Mouse (Mus musculus) intestine, embryonic 15.5 days (tissue): ENCODE results near the gene Eif4a3. TPM values are rescaled to one million over a fixed set of nuclear protein-coding genes. Genes with fewer than 3 reads are reported as not detected.
"Not testable (repeated sequence)": the region's sequence is repeated elsewhere in the genome, so short reads cannot be mapped to it uniquely, and the experiment has no call there.

Source experiments
- ATAC-seq: fragments of 200-750 bp; cut with Nextera tagmentation; 2 replicates; pipeline ENCODE4 v1.8.0; 2017; ENCODE audit warnings: moderate TSS enrichment, moderate library complexity
- H3K27ac ChIP-seq: fragments of 300-500 bp; sonication (generic); 2 replicates; pipeline ENCODE4 v1.5.1; 2015; ENCODE audit warnings: mild to moderate bottlenecking, inconsistent platforms
- H3K27me3 ChIP-seq: fragments of 300-500 bp; sonication (generic); replicated peaks from 2 replicates; pipeline ENCODE4 v1.6.1; 2015; ENCODE audit warnings: inconsistent platforms
- H3K36me3 ChIP-seq: fragments of 300-500 bp; sonication (generic); 2 replicates; pipeline ENCODE4 v1.6.1; 2015; ENCODE audit warnings: inconsistent platforms
- H3K4me1 ChIP-seq: fragments of 300-500 bp; sonication (generic); replicated peaks from 2 replicates; pipeline ENCODE4 v1.6.1; 2015; ENCODE audit warnings: inconsistent platforms
- H3K4me2 ChIP-seq: fragments of 300-500 bp; sonication (generic); replicated peaks from 2 replicates; pipeline ENCODE4 v1.6.1; 2015; ENCODE audit warnings: mild to moderate bottlenecking, inconsistent platforms
- H3K4me3 ChIP-seq: fragments of 300-500 bp; sonication (generic); replicated peaks from 2 replicates; pipeline ENCODE4 v1.5.1; 2015; ENCODE audit warnings: inconsistent platforms
- H3K9ac ChIP-seq: fragments of 300-500 bp; sonication (generic); 2 replicates; pipeline ENCODE4 v1.6.1; 2015; ENCODE audit warnings: inconsistent platforms
- H3K9me3 ChIP-seq: fragments of 300-500 bp; sonication (generic); 2 replicates; pipeline ENCODE4 v1.6.1; 2016; ENCODE audit warnings: inconsistent platforms
- WGBS: fragments of 180-500 bp; shearing (Covaris S2); methylation state at CpG from one replicate; pipeline ENCODE4 v1.1.7; 2015; 5-methylcytosine and 5-hydroxymethylcytosine counted together
- polyA plus RNA-seq: library from polyadenylated mRNA; unstranded; fragments of >200 nt; fragmentation: Nextera tagmentation; extraction: Ambion mirVana; gene quantifications from 2 replicates; pipeline ENCODE4 v1.2.1, GENCODE M21; 2015

Eif4a3 gene
- polyA plus RNA-seq, 1 experiment from 2014 or later, result 335 TPM

GRCm38 (mm10) chr11:119258572-119259322 is 41.1 kb downstream of the Eif4a3 start:
- ATAC-seq, result peak; percentile 78
- H3K4me3 ChIP-seq, result peak overlapping the region; percentile 12
- H3K9me3 ChIP-seq, result no peaks in the 10 kb centered on the region
- no peaks in the 10 kb centered on the region for H3K27me3 ChIP-seq
- no peak overlapping the region for H3K9ac ChIP-seq
- H3K27ac ChIP-seq, result peak overlapping the region; percentile 34; the same call in 1 of the 2 replicates
- no peaks in the 10 kb centered on the region for H3K36me3 ChIP-seq
- peaks cover 3% of the 10 kb centered on the region; the same call in 1 of the 2 replicates for H3K4me1 ChIP-seq
- peak overlapping the region; percentile 51 for H3K4me2 ChIP-seq
- 56% methylated on average over 23 of the region's 23 CpGs for WGBS

GRCm38 (mm10) chr11:119258216-119258571 is 41.7 kb downstream of the Eif4a3 start:
- Histone ChIP-seq H3K9ac (no peak overlapping the region), H3K4me2 (peak overlapping the region; percentile 51)
- 64% methylated on average over 9 of the region's 9 CpGs for WGBS

GRCm38 (mm10) chr11:119256557-119256956 is 43.3 kb downstream of the Eif4a3 start:
- not testable (repeated sequence) for H3K4me2 ChIP-seq, H3K4me1 ChIP-seq, H3K9ac ChIP-seq, H3K27ac ChIP-seq, H3K4me3 ChIP-seq, H3K27me3 ChIP-seq, H3K36me3 ChIP-seq, H3K9me3 ChIP-seq, ATAC-seq
- WGBS, result 70% methylated on average over 5 of the region's 5 CpGs

More at GRCm38 (mm10) chr11:119258216-119258571, 41.7 kb downstream of the Eif4a3 start:
- Histone ChIP-seq H3K36me3 (no peaks in the 10 kb centered on the region), H3K27ac (peak overlapping the region; percentile 34; the same call in 1 of the 2 replicates), H3K27me3 (no peaks in the 10 kb centered on the region), H3K4me1 (peaks cover 6% of the 10 kb centered on the region; the same call in 1 of the 2 replicates), H3K9me3 (no peaks in the 10 kb centered on the region), H3K4me3 (no peak overlapping the region)
- ATAC-seq, result no peak

DNA sequence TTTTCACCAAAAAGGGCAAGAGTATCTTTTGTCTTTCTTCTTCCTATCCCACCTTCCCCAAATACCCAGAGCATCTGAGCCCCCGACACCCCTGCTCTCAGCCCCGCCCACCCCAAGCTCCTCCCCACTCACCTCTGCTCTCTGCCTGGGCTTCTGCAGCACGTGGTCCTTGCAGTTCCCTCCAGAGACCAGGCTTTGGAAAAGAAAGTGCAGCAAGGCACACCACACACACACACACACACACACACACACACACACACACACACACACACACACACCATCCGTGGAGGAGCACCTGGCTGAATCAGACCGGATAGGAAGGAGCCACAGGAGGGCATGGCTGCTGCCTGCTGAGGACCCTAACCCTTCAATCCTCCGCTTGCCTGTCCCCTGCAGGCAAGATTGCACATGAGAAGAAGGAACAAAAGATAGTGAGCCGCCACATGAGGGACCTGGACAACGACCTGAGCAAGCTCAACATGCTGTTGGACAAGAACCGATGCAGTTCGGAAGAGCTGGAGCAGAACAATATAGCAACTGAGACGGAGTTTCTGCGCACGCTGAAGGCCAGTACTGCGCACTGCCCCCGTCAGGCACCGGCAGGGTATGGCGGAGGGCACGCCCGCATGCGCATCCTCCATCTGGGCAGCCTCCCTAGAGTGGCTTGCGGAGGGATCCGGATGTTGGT is 46.9 kb downstream of the Eif4a3 start:
- Histone ChIP-seq H3K4me3 (peak overlapping the region; percentile 4; the same call in 1 of the 2 replicates), H3K27me3 (no peaks in the 10 kb centered on the region), H3K9ac (peak overlapping the region; percentile 6; the same call in 1 of the 2 replicates), H3K4me2 (peak overlapping the region; percentile 53), H3K9me3 (no peaks in the 10 kb centered on the region), H3K36me3 (no peaks in the 10 kb centered on the region), H3K27ac (no peak overlapping the region), H3K4me1 (peaks cover 18% of the 10 kb centered on the region)
- WGBS, result 9% methylated on average over 22 of the region's 22 CpGs
- peak; percentile 77 for ATAC-seq

DNA sequence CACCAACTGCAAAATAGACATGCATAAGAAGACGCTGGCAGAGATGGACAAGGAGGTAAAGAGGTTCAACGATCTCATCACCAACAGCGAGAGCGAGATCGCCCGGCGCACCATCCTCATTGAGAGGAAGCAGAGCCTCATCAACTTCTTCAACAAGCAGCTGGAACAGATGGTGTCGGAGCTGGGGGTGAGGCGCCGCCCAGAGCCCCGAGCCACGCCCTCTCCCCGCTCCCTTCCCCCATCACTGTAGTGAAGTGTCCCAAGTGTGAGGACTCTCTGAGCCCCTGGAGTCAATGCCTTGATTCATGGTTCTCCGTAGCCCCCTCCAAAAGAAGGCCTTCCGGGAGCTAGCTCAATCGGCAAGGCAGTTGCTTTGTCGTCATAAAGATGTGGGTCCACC is 48.9 kb downstream of the Eif4a3 start:
- H3K9ac ChIP-seq, result no peak overlapping the region
- H3K27ac ChIP-seq, result no peak overlapping the region
- ATAC-seq, result no peak
- no peaks in the 10 kb centered on the region for H3K36me3 ChIP-seq
- H3K27me3 ChIP-seq, result no peaks in the 10 kb centered on the region
- no peak overlapping the region for H3K4me3 ChIP-seq
- H3K4me2 ChIP-seq, result no peak overlapping the region
- WGBS, result 46% methylated on average over 17 of the region's 17 CpGs
- peaks cover 15% of the 10 kb centered on the region for H3K4me1 ChIP-seq
- no peaks in the 10 kb centered on the region for H3K9me3 ChIP-seq

DNA sequence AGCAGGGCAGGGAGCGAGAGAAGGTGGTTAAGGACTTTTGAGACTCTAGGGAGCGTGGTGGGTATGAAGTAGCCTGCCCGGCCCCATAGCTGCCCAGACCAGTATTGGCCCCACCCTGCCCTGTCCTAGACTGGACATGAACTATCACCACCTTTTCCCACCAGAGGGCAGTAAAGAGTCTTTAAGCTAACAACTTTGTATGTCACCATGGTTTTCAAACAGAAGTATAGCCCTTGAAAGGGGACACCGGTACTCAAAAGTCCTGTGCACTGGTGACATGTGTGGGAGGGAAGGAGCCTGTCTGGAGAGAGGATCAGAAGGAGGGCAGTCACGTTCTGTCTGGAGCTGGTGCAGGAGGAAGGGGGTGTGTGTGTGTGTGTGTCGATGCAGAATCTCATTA is 50.9 kb downstream of the Eif4a3 start:
- no peaks in the 10 kb centered on the region for H3K36me3 ChIP-seq
- no peak overlapping the region for H3K4me3 ChIP-seq
- no peaks in the 10 kb centered on the region for H3K27me3 ChIP-seq
- no peaks in the 10 kb centered on the region for H3K9me3 ChIP-seq
- WGBS, result 31% methylated on average over 6 of the region's 6 CpGs
- peaks cover 15% of the 10 kb centered on the region for H3K4me1 ChIP-seq
- no peak overlapping the region for H3K9ac ChIP-seq
- no peak overlapping the region for H3K4me2 ChIP-seq
- ATAC-seq, result peak; percentile 69
- no peak overlapping the region for H3K27ac ChIP-seq

GRCm38 (mm10) chr11:119245543-119245942 is 54.3 kb downstream of the Eif4a3 start:
- ATAC-seq, H3K9me3 ChIP-seq, H3K4me1 ChIP-seq, H3K27me3 ChIP-seq, H3K36me3 ChIP-seq, H3K4me2 ChIP-seq, H3K4me3 ChIP-seq, H3K27ac ChIP-seq, H3K9ac ChIP-seq: not testable (repeated sequence)
- 90% methylated on average over 6 of the region's 6 CpGs for WGBS

GRCm38 (mm10) chr11:119239480-119239879 is 60.4 kb downstream of the Eif4a3 start:
- Histone ChIP-seq H3K27me3 (no peaks in the 10 kb centered on the region), H3K4me3 (no peak overlapping the region), H3K4me2 (no peak overlapping the region), H3K27ac (no peak overlapping the region), H3K36me3 (no peaks in the 10 kb centered on the region), H3K9ac (no peak overlapping the region), H3K9me3 (no peaks in the 10 kb centered on the region), H3K4me1 (0 out of 2 replicates have a peak, but pooled peaks cover 9% of the 10 kb centered on the region)
- no peak for ATAC-seq
- 92% methylated on average over 12 of the region's 12 CpGs for WGBS

Other genes starting within 250 kb of the Eif4a3 start
- 10.7 and 11.2 TPM in 2 replicates for gene Cbx4, start 213.9 kb downstream of the Eif4a3 start, polyA plus RNA-seq
- gene Tbc1d16, start 71.6 kb downstream of the Eif4a3 start, polyA plus RNA-seq, result 13.9 and 15.3 TPM in 2 replicates
- gene Ccdc40, start 71.5 kb downstream of the Eif4a3 start, polyA plus RNA-seq, result 2.5 and 2.6 TPM in 2 replicates
- gene Gaa, start 32.2 kb downstream of the Eif4a3 start, polyA plus RNA-seq, result 66.3 and 69.1 TPM in 2 replicates
- gene Card14, start 7.7 kb upstream of the Eif4a3 start, polyA plus RNA-seq, result 5.1 and 5.6 TPM in 2 replicates
- gene Sgsh, start 55.4 kb upstream of the Eif4a3 start, polyA plus RNA-seq, result 7.5 and 10.5 TPM in 2 replicates
- 7.2 and 9.9 TPM in 2 replicates for gene Slc26a11, start 55.5 kb upstream of the Eif4a3 start, polyA plus RNA-seq
- gene Rnf213, start 93.0 kb upstream of the Eif4a3 start, polyA plus RNA-seq, result 8.3 and 9.2 TPM in 2 replicates
- 15.5 and 15.6 TPM in 2 replicates for gene Endov, start 191.3 kb upstream of the Eif4a3 start, polyA plus RNA-seq
- gene Nptx1, start 247.7 kb upstream of the Eif4a3 start, polyA plus RNA-seq, result 0.90 and 1.1 TPM in 2 replicates